Comparison of ENCODE assay signal across 15 mouse cellular contexts in the genomic region with DNA sequence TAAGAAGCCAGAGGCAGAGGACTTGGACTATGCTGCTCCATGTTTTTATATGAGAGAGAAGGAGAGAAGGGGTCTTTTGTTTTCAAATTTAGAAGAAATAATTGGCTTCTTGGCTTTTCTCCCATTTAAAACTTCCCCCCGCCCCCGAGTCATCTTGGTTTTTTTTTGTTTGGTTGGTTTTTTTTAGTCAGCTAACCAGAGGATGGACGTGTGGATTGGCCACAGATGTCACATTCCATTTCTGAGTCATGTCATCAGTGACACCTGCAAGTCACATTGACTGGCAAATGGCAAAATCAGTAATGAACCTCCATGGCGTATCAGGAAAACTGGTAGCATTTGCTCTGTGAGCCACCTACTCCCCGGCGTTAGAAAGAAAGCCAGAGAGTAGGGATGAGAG.
"Had no signal": no experiment of that assay in that cellular context is flagged by ENCODE, and none has a peak within 500 bp of the region (broad histone marks: within the 10 kb centered on the region; RNA-seq: fewer than 3 reads in every experiment).

No protein-coding gene starts in this region.

- H3K4me3 ChIP-seq: neural tube, embryonic 15.5 days; stomach, embryonic 15.5 days had no signal

- H3K9me3 ChIP-seq: neural tube, embryonic 15.5 days; stomach, embryonic 15.5 days had no signal

- H3K27ac ChIP-seq: neural tube, embryonic 15.5 days; stomach, embryonic 15.5 days; stomach, postnatal 0 days had no signal

- H3K4me2 ChIP-seq: neural tube, embryonic 15.5 days; stomach, embryonic 15.5 days had no signal

- H3K27me3 ChIP-seq: neural tube, embryonic 15.5 days; stomach, embryonic 15.5 days had no signal

- DNase-seq: retina, postnatal 1 day; right cerebral cortex, adult 18-20 months; right cerebral cortex, postnatal 14 days; right cerebral cortex, postnatal 25 days; right cerebral cortex, postnatal 4 days; spleen, adult 18-20 months; thymus, adult 18-20 months; thymus, adult 2 months; thymus, postnatal 14 days; thymus, postnatal 25 days; thymus, postnatal 36 days; thymus, postnatal 4 days had no signal

- H3K9ac ChIP-seq: neural tube, embryonic 15.5 days; stomach, embryonic 15.5 days had no signal

- H3K4me1 ChIP-seq: neural tube, embryonic 15.5 days; stomach, embryonic 15.5 days had no signal

- H3K36me3 ChIP-seq: neural tube, embryonic 15.5 days; stomach, embryonic 15.5 days had no signal
